Mouse (Mus musculus): ENCODE data around the gene Nmnat3. TPM values are rescaled to one million over a fixed set of nuclear protein-coding genes. Genes with fewer than 3 reads are reported as not detected.

Nmnat3 gene
- total RNA-seq, 2 experiments from 2014 or later: 2.7 to 2.8 TPM

- Histone ChIP-seq H3K4me3 (no peak overlapping the region), H3K27ac (no peak overlapping the region)
- intact Hi-C loops (cut with DNase I): no loop called here
- no peak for DNase-seq (ENCODE audit: extremely low spot score in 1 of 2, low spot score in 2 of 2)
- no peak for TF ChIP-seq CTCF (IDR thresholded peaks at IDR 0.05)
These were observed 53.2 kb downstream of the Nmnat3 start for GRCm38 (mm10) chr9:98340427-98340826.

DNA sequence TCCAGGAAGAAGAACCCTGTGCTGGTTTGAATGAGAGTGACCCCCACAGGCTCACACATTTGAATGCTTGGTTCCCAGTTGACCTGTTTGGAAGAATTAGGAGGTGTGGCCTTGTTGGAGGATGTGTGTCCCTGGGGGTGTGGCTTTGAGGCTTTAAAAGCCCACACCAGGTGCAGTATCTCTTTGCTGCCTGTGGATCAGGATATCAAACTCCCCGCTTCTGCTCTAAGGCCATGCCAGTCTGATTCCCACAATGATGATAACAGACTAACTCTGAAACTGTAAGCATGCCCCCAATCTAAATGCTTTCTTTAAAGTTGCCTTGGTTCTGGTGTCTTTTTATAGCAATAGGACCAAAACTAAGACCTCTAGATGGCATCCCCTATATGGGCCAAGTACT lies 58.6 kb downstream of the Nmnat3 start:
- no peak for DNase-seq (ENCODE audit: extremely low spot score in 1 of 2, low spot score in 2 of 2)
- H3K27ac ChIP-seq: no peak overlapping the region
- no peak overlapping the region for H3K4me3 ChIP-seq
- intact Hi-C loops (cut with DNase I): no loop called here
- no peak for TF ChIP-seq CTCF (IDR thresholded peaks at IDR 0.05)

GRCm38 (mm10) chr9:98346240-98346639 lies 59.0 kb downstream of the Nmnat3 start:
- no peak for DNase-seq (ENCODE audit: extremely low spot score in 1 of 2, low spot score in 2 of 2)
- intact Hi-C loops (cut with DNase I): no loop called here
- TF ChIP-seq CTCF (IDR thresholded peaks at IDR 0.05): no peak
- Histone ChIP-seq H3K27ac (no peak overlapping the region), H3K4me3 (no peak overlapping the region)

DNA sequence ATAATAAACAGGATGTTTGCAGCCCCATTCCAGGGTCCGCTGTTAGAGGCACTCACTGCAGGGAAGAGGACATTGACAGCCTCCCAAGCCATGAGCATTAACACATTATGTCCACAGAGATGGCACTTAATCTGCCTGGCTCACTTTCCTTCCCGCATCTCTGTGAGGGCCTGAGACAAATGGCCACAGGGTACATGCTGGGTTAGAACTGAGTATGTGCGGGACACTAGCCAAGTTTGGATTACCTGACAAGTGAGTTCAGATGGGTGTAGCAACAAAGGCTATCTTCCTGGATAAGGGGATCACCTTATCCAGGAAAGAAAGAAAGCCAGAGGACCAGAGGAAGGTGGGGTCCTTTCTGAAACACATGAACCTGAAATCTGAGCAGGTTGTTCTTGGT lies 59.8 kb downstream of the Nmnat3 start:
- DNase-seq (ENCODE audit: extremely low spot score in 1 of 2, low spot score in 2 of 2): no peak
- no peak overlapping the region for H3K27ac ChIP-seq
- intact Hi-C loops (cut with DNase I): no loop called here
- no peak for TF ChIP-seq CTCF (IDR thresholded peaks at IDR 0.05)
- H3K4me3 ChIP-seq: no peak overlapping the region

GRCm38 (mm10) chr9:98350318-98351144 lies 63.3 kb downstream of the Nmnat3 start:
- no peak overlapping the region for H3K27ac ChIP-seq
- DNase-seq (ENCODE audit: extremely low spot score in 1 of 2, low spot score in 2 of 2): no peak
- H3K4me3 ChIP-seq: no peak overlapping the region
- intact Hi-C loops (cut with DNase I): no loop called here
- TF ChIP-seq CTCF (IDR thresholded peaks at IDR 0.05): no peak

DNA sequence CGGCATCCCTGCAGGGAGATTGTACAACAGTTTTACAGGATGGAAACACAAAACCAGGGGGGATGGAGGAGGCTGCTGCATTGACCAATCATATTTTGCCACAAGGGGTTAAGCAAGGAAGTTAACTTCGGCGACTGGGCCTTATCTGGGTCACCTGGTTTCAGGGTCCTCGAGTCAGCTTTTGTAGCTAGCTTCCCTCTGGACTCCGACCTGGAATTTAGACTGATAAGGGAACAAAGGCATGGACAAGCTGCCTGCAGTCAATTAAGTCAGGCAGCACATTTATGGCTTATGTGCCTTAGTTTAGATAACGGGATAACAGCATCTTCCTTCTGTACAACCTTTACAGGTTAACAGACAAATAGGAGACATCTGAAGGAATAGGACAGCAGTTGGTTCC lies 65.1 kb downstream of the Nmnat3 start:
- no peak overlapping the region for H3K27ac ChIP-seq

GRCm38 (mm10) chr9:98354919-98355318 lies 67.7 kb downstream of the Nmnat3 start:
- no peak for DNase-seq (ENCODE audit: extremely low spot score in 1 of 2, low spot score in 2 of 2)
- no peak overlapping the region for H3K27ac ChIP-seq
- intact Hi-C loops (cut with DNase I): no loop called here
- H3K4me3 ChIP-seq: no peak overlapping the region
- no peak for TF ChIP-seq CTCF (IDR thresholded peaks at IDR 0.05)

More for the DNA sequence above, 65.1 kb downstream of the Nmnat3 start:
- H3K4me3 ChIP-seq: no peak overlapping the region
- no peak for DNase-seq (ENCODE audit: extremely low spot score in 1 of 2, low spot score in 2 of 2)
- intact Hi-C loops (cut with DNase I): no loop called here
- no peak for TF ChIP-seq CTCF (IDR thresholded peaks at IDR 0.05)

DNA sequence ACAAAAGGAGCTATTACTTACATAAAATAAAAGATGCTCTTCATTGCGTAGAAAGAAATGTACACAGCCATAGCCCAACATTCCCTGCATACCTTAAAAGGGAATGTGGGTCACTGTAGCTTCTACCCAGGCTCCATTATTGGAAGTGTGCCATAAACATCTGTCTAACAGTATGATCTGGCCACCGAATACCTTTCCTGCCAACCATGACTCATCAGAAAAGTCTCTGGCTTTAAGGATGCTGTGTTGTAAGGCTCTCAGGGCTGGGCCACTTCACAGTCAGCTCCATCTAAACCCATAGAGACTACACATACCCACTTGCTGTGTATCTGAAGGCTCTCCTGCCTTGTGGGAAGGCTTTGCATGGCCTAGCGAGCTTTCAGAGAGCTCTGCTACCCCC lies 73.8 kb downstream of the Nmnat3 start:
- H3K27ac ChIP-seq: no peak overlapping the region
- no peak overlapping the region for H3K4me3 ChIP-seq
- intact Hi-C loops (cut with DNase I): no loop called here
- no peak for TF ChIP-seq CTCF (IDR thresholded peaks at IDR 0.05)
- DNase-seq (ENCODE audit: extremely low spot score in 1 of 2, low spot score in 2 of 2): no peak

DNA sequence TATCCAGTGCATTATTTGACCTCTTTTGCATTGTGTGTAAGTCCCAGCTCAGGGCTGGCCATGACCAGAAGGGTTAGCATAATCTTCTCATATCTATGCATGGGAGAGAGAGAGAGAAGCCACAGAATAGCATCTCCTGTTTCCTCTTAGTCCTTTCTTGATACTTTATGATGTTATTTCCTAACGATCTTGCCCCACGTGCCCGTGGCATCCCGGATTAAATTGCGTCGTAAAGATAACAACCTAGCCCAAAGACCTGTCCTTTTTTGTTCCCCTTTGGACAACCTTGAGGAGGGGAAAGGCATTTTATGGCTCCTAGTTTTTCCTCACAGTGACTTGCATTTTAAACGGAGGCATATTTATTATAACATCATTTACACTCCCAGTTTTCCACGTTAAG lies 78.8 kb downstream of the Nmnat3 start:
- no peak for TF ChIP-seq CTCF (IDR thresholded peaks at IDR 0.05)
- H3K27ac ChIP-seq: no peak overlapping the region
- no peak for DNase-seq (ENCODE audit: extremely low spot score in 1 of 2, low spot score in 2 of 2)
- intact Hi-C loops (cut with DNase I): no loop called here
- no peak overlapping the region for H3K4me3 ChIP-seq

DNA sequence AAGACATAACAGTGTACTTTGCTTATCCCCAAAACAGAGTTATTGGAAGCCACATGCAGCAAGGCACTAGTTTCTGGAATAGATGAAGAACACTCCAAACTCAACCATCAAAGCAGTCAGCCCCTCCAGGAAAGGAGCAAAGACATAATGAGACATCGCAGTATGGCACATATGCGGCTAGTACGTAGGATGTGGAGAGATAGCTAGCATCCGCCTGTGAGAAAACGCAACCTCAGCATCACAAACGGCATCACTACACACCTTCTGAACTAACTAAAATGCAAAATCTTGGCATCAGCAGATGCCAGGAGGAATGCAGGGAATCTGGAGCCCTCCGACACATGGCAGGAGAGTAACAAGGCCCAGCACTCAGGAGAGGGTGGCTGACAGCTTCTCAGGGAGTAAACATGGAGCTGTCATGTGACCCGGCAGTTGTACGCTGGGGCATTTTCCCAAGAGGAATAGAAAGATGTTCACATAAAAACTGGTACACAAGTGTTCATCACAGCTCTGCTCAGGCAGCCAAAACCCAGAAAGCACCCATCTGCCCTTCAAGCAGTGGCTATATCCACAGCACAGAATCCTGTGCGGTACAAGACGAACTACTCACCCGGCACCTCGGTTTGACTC lies 80.2 kb downstream of the Nmnat3 start:
- no peak for DNase-seq (ENCODE audit: extremely low spot score in 1 of 2, low spot score in 2 of 2)
- Histone ChIP-seq H3K27ac (no peak overlapping the region), H3K4me3 (0 out of 2 replicates have a peak overlapping the region, but pooled peaks have one; percentile 4)
- TF ChIP-seq CTCF (IDR thresholded peaks at IDR 0.05): no peak
- intact Hi-C loops (cut with DNase I): no loop called here

GRCm38 (mm10) chr9:98369707-98370106 lies 82.5 kb downstream of the Nmnat3 start:
- H3K27ac ChIP-seq: no peak overlapping the region
- H3K4me3 ChIP-seq: no peak overlapping the region
- TF ChIP-seq CTCF (IDR thresholded peaks at IDR 0.05): no peak
- intact Hi-C loops (cut with DNase I): no loop called here
- DNase-seq (ENCODE audit: extremely low spot score in 1 of 2, low spot score in 2 of 2): no peak

DNA sequence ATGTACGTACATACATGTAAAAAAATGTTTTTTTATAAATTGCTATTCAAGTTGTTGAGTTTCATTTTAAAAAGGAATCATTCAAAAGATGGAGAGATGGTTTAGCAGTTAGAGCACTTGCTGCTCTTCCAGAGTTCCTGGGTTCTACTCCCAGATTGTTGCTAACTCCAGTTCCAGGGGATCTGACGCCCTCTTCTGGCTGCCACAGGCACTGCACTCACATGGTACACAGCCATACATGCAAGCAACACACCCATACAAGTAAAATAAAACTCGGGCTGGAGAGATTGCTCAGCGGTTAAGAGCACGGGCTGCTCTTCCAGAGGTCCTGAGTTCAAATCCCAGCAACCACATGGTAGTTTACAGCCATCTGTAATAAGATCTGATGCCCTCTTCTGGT lies 86.1 kb downstream of the Nmnat3 start:
- H3K27ac ChIP-seq: no peak overlapping the region
- intact Hi-C loops (cut with DNase I): no loop called here
- H3K4me3 ChIP-seq: no peak overlapping the region
- TF ChIP-seq CTCF (IDR thresholded peaks at IDR 0.05): peak; percentile 23
- no peak for DNase-seq (ENCODE audit: extremely low spot score in 1 of 2, low spot score in 2 of 2)
